Mouse (Mus musculus) NIH3T3 (cell line): ENCODE data around the gene Qsox1.
A peak's percentile ranks its signal among the peaks of the same experiment; 100 is the strongest.

Experiments
- DNase-seq: peaks from one replicate; pipeline ENCODE4 v3.0.0-alpha.2; 2012; ENCODE audit warnings: low read depth

The Qsox1 gene

DNA sequence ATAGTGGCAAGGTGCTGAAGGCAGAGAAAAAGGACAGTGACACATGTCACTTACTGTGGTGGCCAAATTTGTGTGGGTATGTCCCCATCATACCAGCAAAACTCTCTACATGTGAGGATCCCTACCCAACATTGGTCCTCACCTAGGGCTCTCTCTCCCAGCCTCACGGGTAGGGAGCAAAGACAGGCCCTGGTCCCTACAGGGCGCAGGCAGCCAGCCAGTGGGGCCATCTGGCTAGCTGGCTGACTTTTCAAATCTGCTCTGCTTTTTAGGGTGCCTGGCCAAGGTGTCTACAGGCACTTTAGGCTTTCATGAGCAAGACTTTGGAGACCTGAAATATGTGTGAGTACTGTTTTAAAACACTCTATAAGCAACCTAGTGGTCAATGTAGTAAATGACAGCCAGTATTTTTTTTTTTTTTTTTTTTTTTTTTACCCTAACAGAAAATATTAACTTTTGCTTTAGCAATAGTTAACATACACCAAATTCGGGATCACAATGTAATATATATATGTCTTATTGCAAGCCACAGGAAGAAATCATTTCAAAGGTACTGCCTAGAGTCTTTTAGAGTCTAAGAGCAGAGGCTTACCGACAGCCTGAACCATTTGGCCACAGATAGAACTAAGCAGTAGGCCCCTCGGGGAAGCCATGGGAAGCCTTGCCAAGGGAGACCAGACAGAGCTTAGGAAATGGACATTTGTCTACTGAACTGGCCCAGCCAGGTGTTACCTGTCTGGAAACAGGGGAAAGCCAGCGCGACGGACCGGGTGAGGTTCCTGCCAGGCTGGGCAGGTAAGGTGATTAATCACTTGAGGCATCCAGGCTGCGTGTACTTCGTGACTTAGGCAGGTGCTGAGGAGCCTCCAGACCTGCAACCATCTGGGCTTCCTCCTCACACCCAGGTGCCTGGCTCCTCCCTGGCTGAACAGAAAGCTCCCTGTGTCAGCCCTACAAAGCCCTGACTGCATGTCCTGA, 11.4 kb downstream of the Qsox1 start:
- no peak for DNase-seq

DNA sequence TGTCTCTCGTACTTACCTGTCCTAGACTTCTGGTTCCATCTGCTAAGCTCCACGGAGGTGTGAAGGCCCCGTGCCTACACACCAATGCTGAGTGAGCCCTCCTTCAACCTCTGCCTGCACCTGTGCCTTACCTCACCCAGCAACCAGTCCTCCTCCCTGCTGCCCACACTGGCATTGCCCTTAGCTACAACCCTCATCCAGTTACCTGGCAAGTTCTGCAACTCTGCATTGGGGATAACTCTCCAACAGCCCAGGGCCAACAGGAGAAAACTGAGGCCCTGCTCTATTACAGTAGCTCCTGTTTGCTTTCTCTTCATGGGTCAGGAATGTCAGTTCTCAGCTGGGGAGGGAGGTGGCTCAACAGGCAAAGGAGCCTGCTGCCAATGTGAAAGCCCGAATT, 14.7 kb downstream of the Qsox1 start:
- DNase-seq = no peak

DNA sequence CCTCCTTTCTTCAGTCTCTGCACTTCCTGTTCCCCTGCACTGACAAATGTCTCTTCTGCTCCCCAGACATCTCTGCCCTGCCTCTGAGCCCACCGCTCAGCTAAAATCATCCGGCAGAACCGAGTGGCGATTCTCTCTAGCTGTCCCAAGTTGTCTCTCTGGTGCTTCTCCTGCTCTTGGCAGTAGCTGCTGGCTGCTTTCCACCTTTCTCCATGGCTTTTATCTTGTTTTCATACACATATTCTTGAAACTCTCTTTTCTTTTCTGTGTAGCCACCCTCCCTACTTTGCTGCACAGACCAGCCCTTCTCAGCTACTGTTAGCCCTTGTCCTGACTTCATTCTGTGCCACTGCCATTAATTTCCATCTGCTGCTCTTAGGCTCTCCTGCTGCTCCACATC, 15.3 kb downstream of the Qsox1 start:
- DNase-seq = no peak

DNA sequence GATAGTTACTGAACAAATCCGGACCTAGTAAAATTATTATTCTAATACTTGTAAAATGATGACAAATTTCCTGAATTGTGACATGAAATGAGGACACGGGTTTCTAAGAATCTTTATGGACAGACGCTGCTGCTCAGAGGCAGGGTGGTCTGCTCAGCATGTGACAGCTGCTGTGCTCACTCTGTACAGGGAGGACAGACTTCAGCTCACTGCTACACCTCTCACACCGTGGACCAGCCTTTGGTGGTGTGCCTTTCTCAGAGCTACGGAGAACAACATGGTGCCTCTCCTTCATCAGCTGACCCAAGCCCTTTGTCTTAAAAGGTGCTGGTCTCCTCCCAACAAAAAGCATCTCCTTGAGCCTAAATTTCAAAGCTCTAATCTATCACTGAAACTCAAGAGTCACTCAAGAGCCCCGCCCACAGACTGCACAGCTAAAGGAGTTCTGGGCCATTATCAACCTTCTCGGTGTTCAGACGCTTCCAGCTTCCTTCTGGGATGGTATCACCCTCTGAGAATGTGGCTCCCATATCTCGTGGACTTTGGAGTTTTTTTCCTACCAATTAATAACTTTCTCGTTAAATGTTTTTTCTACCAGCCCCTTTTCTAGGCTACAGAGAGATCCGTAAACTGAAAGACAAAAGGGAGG, 15.8 kb downstream of the Qsox1 start:
- DNase-seq = no peak

DNA sequence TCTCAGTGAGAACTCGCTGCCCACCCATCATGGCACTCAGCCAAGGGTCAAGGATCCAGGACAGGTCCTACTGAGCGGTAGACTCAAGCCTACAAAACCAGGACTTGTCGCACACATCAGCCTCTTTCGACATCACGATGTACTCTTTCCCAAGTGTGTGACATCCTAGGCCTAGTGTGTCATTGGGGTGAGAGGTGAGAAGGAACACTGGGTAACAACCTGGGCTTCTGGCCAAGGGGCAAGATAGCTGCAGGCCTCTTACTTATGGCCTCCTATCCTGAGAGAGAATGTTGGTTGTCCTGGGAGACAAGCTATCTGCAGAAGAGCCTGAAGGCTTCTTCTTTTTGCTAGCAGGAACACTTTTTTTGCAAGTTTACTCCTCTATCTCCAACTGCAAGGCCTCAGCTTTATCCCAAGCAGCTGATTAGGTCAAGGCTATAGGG, 16.9 kb downstream of the Qsox1 start:
- DNase-seq = peak; percentile 31

DNA sequence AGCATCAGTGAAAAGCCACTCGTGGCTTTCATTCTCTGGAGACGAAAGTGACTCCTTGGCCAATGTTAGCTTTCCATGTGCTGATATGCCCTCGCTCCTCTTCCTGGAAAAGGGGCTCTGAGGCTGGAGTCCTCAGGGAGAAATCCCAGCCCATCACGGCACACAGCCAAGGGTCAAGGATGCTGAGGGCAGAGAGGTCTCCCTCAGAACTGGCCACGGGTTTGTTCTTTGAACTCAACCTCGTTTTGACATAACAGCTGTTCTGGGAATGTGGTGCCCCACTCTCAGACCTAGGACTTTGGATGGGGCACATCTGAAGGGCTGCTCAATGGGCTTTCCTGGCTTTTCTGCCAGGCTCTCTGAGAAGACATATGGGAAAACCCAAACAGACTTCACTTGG, 17.8 kb downstream of the Qsox1 start:
- no peak for DNase-seq

DNA sequence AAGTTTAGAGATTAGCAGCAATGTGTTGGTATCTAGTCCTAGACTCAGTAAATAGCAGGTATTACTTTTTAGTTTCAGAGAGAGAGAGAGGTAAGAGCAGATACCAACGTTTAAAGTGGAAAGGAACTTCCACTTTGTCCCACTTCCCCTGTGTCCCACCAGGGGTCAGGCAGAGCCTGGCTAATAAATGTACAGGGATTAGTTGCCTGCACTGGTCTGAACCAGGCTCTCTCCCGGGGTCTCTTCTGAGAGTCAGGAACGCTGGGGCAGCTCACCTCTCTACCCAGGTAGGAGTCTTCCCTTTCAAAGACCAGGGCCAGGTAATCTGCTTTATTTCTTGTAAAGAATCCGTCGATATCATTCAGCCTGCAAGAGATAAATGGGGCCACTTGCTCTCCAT, 20.8 kb downstream of the Qsox1 start:
- peak; percentile 50 for DNase-seq

DNA sequence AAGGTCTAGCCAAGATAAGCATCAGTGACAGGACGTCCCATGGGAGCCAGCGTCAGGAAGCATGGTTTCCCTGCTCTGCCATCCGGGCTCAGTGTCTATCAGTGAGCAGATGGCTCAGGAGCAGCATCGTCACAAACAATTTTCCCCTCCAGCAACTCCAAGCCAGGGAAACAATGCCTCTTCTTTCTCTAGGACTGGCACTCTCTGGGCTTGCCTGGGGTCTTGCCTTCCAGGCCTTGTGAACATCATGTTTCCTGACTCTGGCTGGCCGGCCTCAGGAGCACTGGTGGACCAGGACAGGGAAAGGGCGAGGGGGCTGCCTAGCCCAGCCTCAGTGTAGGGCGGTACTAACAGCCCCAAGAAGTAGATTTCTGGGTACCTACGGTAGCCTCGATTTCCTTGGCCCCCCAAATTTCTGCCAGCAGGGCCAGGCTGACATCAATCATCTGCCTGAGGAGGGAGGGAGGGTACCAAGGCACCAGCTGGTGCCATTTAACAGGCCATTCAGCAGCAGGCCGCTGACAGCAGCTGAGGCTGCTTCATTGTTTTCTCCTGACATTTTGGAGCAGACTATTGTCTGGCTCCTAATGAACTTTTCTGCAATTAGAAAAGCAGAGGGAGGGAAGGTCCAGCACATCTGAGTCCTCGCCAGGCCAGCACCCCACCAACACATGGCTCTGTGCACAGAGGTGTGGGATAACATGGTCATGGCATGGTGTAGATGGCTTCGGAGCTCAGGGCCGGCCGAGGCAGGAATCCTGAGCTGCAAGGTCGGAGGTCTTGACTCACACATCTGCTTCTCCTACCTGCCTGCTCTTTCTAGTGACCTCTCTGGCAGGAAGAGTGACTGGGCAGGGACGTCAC, 22.3 kb downstream of the Qsox1 start:
- no peak for DNase-seq

DNA sequence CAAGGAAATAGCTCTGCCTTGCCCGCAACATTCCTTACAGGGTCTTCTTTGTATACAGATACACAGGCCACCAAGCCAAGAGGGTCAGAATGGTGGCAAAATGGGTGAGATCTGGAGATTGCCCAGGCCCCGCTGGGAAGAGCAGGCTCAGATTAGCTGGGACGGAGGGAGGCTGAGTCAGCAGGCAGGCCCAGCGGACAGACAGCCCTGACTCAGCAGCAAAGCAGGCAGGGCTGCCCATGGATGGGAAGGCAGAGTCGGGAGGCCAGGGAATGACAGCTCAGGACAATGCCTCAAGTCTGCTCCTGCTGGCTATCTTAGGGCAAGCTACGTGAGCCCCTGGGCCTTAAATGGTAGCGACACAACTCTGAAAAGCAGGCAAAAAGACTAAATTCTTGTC, 26.8 kb downstream of the Qsox1 start:
- DNase-seq = peak; percentile 80

DNA sequence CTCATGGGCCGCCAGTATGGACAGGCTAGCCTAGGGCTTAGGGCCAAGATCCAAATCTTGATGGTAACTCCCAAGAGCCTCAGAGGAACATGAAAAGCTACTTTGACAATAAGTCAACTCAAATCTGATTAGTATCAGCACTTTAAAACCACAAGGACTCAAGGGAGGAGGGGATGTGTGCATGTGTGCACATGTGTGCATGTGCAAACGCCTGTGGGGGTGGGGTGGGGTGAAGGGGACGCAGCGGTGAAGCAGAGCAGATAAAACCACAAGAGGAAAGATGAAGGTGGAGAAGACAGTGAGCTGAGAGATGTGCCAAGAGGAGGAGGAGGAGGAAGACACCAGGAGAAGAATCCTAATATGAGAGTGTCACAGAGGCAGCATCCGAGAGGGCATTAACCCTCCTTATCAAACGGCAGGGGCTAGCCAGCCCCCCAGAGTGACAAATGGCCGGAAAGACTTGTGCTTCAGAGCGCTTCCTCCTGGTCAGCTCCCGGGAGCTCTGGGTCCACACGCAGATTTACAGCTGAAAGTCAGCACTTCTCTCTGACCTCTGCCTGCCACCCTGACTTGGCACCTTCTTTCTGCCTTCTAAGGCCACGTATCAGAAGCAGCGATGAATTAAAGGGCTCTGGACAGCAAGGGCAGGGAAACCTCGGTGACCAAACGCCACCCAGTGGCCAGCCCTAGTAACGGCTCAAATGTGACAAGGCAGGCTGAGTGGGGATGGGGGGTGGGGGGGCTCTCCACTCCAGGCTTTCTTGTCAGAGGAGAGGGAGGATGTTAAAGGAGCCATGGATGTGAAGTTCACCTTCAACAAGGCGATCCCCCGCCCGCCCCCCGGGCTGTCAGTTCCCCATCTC, 28.1 kb downstream of the Qsox1 start:
- peak; percentile 75 for DNase-seq

DNA sequence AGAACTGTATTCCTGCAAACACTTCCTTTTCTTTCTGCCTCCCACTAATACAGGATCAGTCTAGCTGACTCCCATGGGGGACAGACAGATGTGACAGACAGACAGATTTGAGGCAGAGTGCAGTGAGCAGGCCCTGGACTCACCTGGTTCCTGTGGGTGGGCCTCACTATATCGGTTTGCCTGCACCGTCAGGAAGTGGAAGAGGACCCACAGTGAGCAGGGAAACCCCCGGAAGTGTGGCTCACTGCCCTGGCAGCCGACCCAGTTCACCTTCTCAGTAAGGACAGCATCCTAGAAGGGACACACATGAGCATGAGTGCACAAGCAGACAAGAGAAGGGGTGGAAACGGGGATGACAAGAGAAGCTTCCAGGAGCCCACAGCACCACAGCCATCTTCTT, 30.3 kb downstream of the Qsox1 start:
- no peak for DNase-seq

DNA sequence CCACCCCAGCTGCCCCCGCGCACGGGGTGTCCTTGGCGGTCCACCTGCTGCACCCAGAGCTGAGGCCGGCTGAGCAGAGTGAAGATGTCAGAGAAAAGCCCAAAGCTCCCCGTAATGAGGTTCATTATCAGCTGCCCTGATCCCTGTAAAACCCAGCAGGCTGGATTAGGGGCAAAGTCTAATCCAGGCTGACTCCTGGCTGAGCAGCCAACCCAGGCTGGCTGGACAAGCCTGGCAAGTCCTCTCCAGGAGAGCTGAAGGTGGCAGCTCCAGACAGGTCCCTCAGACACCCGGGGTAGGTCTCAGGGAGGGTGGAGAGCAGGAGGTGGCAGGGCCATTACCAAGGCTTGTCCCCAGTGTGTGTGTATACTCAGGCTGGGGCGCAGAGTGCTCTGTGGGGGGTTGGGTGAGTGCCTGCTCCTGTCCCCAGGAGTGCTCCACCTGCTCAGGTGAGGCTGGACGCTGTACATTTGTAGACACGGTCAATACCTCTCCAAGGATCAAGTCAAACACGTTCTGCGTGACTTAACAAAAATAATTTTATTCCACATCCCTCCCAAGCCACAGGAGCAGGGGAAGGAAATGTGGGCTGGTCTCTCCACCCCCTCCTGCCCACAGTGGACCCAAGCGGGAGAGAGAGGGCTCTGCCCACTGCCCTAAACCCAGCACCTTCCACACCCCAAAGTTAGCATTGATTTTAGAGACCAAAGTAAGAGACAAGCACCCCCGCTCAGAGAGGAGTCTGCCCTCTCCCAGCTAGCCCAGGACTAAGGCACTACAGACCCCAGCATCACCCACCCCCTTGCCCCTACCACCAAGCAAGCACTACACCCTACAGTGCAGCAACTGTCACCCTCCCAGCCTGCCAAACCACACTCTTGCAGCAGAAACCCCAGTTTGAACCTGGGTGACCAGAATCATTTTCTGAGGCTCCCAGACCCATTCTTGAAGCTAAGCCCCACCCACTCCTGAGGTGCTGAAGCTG, 34.8 kb downstream of the Qsox1 start:
- DNase-seq = no peak

DNA sequence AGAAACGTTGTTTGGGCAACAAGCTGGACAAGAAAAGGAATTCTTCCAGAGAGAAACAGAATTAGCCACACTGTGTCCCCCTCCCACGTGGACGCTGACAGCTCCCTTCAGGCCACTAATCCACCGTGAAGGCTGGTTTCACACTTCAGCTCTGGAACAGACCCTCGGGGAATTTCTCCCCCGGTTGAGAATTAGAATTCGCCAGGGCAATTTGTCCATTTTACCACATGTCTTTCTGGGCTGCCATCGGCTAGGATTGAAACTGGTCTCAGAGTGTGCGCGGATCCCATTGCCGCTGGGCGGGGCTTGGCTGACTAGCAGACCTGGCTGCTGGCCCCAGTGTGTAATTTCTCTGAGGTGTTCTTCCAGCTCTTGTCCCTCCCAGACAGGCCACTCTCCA, 53.5 kb downstream of the Qsox1 start:
- DNase-seq = peak; percentile 20

DNA sequence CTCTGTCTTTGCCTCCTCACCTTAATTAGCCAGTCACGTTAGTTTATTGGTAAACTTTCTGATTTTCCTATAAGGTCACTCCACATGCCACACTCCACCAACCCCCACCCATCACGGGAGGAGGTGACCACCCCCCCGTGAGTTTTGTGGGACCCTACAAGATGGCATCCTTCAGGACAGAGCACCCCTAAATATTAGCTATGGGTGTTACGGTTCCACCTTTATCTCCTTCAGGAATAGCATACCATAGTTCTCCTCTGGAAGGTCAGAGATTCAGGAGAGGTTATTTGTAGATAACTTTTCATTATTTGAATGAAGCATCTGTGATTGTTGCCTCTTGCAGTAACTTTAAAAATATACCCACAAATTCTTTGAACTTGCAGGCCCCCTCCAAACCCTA, 54.0 kb downstream of the Qsox1 start:
- DNase-seq = no peak

DNA sequence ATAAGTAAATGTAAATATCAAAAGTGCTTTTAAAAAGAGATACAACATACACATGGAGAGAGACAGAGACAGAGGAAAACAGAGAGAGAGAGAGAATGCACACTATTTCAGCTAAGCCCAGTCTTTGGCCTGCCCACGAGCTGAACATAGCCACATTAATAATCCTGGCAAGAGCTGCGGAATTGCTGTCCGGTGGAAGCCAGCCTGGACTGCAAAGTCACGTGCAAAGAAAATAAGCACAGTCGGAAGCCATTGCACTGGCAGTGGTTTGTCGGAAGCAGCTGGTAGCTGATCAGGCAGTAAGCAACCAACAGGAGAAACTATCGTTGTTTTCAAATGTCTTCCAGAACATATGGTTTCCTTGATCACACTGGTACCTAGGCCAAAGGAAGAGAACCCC, 55.1 kb downstream of the Qsox1 start:
- DNase-seq = no peak

DNA sequence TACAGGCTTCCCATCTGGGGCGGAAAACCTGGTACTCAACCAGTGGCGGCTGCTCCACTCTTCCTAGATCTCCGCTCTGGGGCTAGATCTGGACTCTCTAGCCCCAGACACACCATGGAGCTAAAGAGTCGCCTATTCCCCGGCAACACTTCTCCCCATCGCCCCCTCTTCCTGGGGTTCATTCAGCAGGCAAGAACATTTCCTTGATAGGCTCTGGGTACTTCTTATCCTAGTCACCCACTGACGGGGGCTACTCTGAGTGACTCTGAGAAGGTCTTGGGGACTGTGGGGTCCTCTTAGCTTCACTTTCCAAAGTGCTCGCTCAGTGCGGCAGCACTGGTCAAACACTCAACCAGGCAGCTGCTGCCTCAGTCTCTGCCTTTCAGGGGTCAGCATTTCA, 59.3 kb downstream of the Qsox1 start:
- no peak for DNase-seq

DNA sequence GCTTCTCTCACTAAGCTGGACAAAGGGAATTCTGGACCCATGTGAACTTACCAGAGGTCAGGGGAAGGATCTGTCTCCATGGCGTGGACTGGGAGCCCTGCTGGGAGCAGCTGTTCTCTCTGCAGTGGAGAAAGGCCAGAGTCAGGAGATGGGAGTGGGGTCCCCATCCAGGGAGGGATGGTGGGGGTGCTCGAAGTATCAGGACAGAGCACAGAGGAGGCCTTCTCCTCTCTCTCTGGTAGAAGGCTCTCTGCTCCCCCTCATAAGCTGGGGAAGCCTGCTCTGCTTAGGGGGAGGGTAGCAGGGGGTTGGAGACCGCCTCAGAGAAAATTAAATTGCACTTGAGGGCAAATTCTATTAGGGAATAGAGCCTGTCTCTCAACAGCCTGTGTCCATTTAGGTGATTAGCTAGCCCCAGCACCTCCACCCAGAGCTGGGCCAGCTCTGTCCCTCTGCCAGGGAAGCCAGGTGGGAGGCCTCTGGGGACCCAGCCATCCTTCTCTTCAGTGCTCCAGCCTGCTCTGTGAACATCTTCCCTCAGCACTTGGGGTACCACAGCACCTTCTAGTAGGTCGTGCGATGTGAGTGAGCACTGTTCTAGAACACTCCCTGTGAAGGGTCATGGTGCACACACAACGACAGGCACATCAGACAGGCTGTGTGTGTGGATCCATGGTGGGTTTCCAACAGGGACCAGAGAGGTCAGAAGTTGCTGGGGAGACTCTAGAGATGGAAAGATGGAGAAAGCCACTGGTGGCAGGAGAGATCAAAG, 61.0 kb downstream of the Qsox1 start, which contains the start of gene Lhx4:
Gene Lhx4 (minus strand): TSS at position 201 of the 772 bp plus-strand sequence.
- no peak for DNase-seq

DNA sequence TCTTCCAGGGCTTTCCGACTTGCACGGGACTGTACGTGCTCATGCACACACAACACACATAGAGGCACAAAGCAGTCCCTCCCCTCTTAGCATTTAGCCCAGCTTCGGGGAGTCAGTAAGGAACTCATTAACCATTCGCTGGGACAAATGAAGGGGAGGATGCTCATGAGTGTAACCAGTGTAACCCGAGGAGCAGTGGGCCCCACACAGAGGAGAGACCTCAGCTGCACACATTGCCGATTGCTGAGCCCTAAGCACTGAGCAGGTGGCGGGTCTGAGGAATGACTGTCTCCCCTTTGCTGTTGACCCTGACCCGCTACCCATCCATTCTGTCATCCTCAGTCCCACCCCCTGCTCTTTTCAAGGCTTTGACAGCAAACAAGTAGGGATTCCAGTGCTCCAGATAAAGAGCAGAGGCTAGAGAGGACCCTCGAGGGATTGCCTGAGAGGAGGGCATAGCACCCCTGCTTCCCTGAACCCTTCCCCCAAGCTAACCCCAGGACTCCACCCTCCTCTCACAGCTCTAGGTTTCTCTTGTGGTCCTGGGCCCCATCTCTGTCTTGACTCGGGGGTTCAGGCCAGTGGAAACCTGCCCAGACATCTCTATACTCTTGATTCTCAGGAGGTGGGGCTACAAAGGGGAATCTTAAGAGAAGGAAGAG, 62.0 kb downstream of the Qsox1 start:
- no peak for DNase-seq

DNA sequence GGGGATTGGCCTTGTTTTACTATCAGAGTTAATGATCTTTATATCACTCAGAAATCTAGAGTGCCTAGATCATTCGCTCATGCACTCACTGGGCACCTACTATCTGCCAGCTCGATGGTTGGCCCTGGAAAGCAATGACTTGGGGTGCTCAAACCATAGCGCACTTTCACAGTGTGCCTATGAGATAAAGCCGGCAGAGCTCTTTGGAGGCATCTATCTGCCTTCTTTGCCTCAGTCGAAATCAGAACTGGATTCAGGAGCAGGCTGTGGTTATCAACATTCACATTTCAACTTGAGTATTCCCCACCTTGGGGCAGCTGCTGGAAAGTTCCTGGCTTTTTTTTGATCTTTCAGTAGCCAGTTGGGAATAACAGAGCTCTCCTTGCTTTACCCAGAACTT, 64.8 kb downstream of the Qsox1 start:
- no peak for DNase-seq
